Mouse (Mus musculus) urinary bladder, postnatal 14 days (tissue): Measurements from ENCODE around the gene Unc13b.
A peak's percentile ranks its signal among the peaks of the same experiment; 100 is the strongest.

ENCODE experiments used
- DNase-seq: peaks from one replicate; pipeline ENCODE4 v3.0.0; 2021; ENCODE audit warnings: low spot score

Unc13b gene

GRCm38 (mm10) chr4:43058753-43059654 lies at the start of gene Unc13b:
Gene Unc13b (plus strand): TSS chr4:43058953.
- DNase-seq = peak; percentile 94

- peak; percentile 83 for DNase-seq
Observed at GRCm38 (mm10) chr4:43010161-43011038, 48.4 kb upstream of the Unc13b start, which contains the start of gene Fancg. Gene Fancg (minus strand): TSS chr4:43010506.

- DNase-seq = no peak
Observed at GRCm38 (mm10) chr4:43012091-43012490, 46.7 kb upstream of the Unc13b start.

- no peak for DNase-seq
Observed at GRCm38 (mm10) chr4:43018156-43018555, 40.6 kb upstream of the Unc13b start.

- no peak for DNase-seq
Observed at GRCm38 (mm10) chr4:43019176-43019575, 39.6 kb upstream of the Unc13b start.

GRCm38 (mm10) chr4:43019641-43020465 lies 38.9 kb upstream of the Unc13b start:
- no peak for DNase-seq

GRCm38 (mm10) chr4:43020876-43021275 lies 37.9 kb upstream of the Unc13b start:
- no peak for DNase-seq

- DNase-seq = no peak
Observed at GRCm38 (mm10) chr4:43021341-43021740, 37.4 kb upstream of the Unc13b start.

GRCm38 (mm10) chr4:43024673-43025072 lies 34.1 kb upstream of the Unc13b start:
- DNase-seq = no peak

- DNase-seq = peak; percentile 95
Observed at GRCm38 (mm10) chr4:43025084-43025960, 33.4 kb upstream of the Unc13b start, which contains the start of gene Pigo. Gene Pigo (minus strand): TSS chr4:43025819.

GRCm38 (mm10) chr4:43029121-43029520 lies 29.6 kb upstream of the Unc13b start:
- DNase-seq = no peak

GRCm38 (mm10) chr4:43029749-43030148 lies 29.0 kb upstream of the Unc13b start:
- DNase-seq = no peak

- DNase-seq = no peak
Observed at GRCm38 (mm10) chr4:43030352-43030751, 28.4 kb upstream of the Unc13b start.

- peak; percentile 52 for DNase-seq
Observed at GRCm38 (mm10) chr4:43030780-43031230, 27.9 kb upstream of the Unc13b start.

- peak; percentile 93 for DNase-seq
Observed at GRCm38 (mm10) chr4:43031237-43031995, 27.3 kb upstream of the Unc13b start, which contains the start of gene Stoml2. Gene Stoml2 (minus strand): TSS chr4:43031710.

GRCm38 (mm10) chr4:43032501-43032900 lies 26.3 kb upstream of the Unc13b start:
- no peak for DNase-seq

- no peak for DNase-seq
Observed at GRCm38 (mm10) chr4:43033481-43033880, 25.3 kb upstream of the Unc13b start.

- DNase-seq = no peak
Observed at GRCm38 (mm10) chr4:43035851-43036250, 22.9 kb upstream of the Unc13b start.

- no peak for DNase-seq
Observed at GRCm38 (mm10) chr4:43036356-43036755, 22.4 kb upstream of the Unc13b start.
